Mouse (Mus musculus) forebrain, embryonic 11.5 days (tissue): Measurements from ENCODE around the gene Spg7. TPM values are rescaled to one million over a fixed set of nuclear protein-coding genes. Genes with fewer than 3 reads are reported as not detected.
A peak's percentile ranks its signal among the peaks of the same experiment; 100 is the strongest.

Source experiments
- ATAC-seq: fragments of 200-750 bp; cut with Nextera tagmentation; replicated peaks from 2 replicates; pipeline ENCODE4 v1.8.0; 2017; ENCODE audit warnings: moderate TSS enrichment; ENCODE audit not compliant: low FRiP score
- DNase-seq: peaks from one replicate; pipeline ENCODE4 v3.0.0-alpha.2; 2017; ENCODE audit warnings: low spot score
- H3K27ac ChIP-seq: fragments of 300-500 bp; sonication (generic); 2 replicates; pipeline ENCODE4 v1.5.1; 2014; ENCODE audit warnings: low read depth, low read length
- H3K27me3 ChIP-seq: fragments of 300-500 bp; sonication (generic); 2 replicates; pipeline ENCODE4 v1.6.1; 2014; ENCODE audit warnings: mild to moderate bottlenecking, low read length, mixed read lengths; ENCODE audit not compliant: control insufficient read depth, insufficient read depth
- H3K36me3 ChIP-seq: fragments of 300-500 bp; sonication (generic); 2 replicates; pipeline ENCODE4 v1.6.1; 2014; ENCODE audit warnings: mild to moderate bottlenecking, low read length, moderate library complexity, mixed read lengths; ENCODE audit not compliant: control insufficient read depth, insufficient read depth
- H3K4me1 ChIP-seq: fragments of 300-500 bp; sonication (generic); replicated peaks from 2 replicates; pipeline ENCODE4 v1.6.1; 2014; ENCODE audit warnings: low read length, mixed read lengths; ENCODE audit not compliant: control insufficient read depth, insufficient read depth
- H3K4me2 ChIP-seq: fragments of 300-500 bp; sonication (generic); 2 replicates; pipeline ENCODE4 v1.6.1; 2014; ENCODE audit warnings: low read depth, mild to moderate bottlenecking, low read length, moderate library complexity, mixed read lengths; ENCODE audit not compliant: severe bottlenecking
- H3K4me3 ChIP-seq: fragments of 300-500 bp; sonication (generic); 2 replicates; pipeline ENCODE4 v1.5.1; 2014; ENCODE audit warnings: low read depth, low read length
- H3K9ac ChIP-seq: fragments of 300-500 bp; sonication (generic); 2 replicates; pipeline ENCODE4 v1.6.1; 2014; ENCODE audit warnings: low read length
- H3K9me3 ChIP-seq: fragments of 300-500 bp; sonication (generic); 2 replicates; pipeline ENCODE4 v1.6.1; 2016; ENCODE audit warnings: low read length, mixed read lengths; ENCODE audit not compliant: control insufficient read depth
- WGBS: fragments of 180-500 bp; shearing (Covaris S2); extraction: QIAGEN DNeasy Blood & Tissue Kit; methylation state at CpG from one replicate; pipeline ENCODE4 v1.1.7; 2014; 5-methylcytosine and 5-hydroxymethylcytosine counted together
- polyA plus RNA-seq: library from polyadenylated mRNA; unstranded; fragments of >200 nt; fragmentation: Nextera tagmentation; extraction: Ambion mirVana; gene quantifications from 2 replicates; pipeline ENCODE4 v1.2.1, GENCODE M21; 2014

Gene Spg7
- polyA plus RNA-seq, 1 experiment from 2014 or later = 43.5 TPM

DNA sequence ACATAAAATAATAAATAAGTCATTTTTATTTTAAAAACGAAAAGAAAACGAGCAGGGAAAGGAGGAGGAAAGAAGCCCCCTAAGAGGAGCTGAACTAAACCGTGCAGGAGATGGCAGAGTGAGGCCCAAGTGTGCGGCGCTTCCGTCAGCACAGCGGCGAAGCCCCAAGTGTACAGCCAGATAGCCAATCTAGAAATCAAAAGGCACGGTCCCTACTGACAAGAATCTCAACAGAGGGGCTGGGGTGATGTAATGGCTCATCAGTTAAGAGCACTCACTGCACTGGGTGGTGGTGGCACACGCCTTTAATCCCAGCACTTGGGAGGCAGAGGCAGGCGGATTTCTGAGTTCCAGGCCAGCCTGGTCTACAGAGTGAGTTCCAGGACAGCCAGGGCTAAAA is 25.3 kb upstream of the Spg7 start:
- Histone ChIP-seq H3K9me3 (no peaks in the 10 kb centered on the region), H3K4me3 (no peak overlapping the region), H3K9ac (no peak overlapping the region), H3K4me2 (no peak overlapping the region), H3K27ac (no peak overlapping the region), H3K36me3 (no peaks in the 10 kb centered on the region), H3K27me3 (no peaks in the 10 kb centered on the region), H3K4me1 (peaks cover 15% of the 10 kb centered on the region)
- WGBS = 88% methylated on average over 11 of the region's 11 CpGs
- ATAC-seq (no peak), DNase-seq (no peak)

DNA sequence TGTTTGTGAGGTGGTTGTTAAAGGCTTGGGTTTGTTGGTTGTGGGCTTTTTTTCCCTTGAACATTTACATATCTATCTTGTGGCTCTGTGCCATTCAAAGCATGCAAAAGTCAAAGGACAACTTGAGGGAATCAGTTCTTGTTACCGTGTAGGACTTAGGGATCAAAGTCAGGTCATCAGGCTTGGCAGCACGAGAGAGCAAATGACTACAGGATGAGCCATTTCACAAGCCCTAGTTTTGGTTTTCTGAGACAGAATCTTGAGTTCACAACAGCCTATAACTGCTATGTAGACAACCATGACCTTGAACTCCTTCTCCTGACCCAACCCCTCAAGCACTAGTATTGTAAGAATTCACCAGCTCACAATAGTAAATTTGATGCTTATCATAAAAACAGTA is 24.4 kb upstream of the Spg7 start:
- no peaks in the 10 kb centered on the region for H3K9me3 ChIP-seq
- DNase-seq = no peak
- no peak overlapping the region for H3K4me3 ChIP-seq
- 82% methylated on average over 2 of the region's 2 CpGs for WGBS
- H3K36me3 ChIP-seq = no peaks in the 10 kb centered on the region
- H3K27me3 ChIP-seq = no peaks in the 10 kb centered on the region
- no peak overlapping the region for H3K4me2 ChIP-seq
- ATAC-seq = no peak
- H3K9ac ChIP-seq = no peak overlapping the region
- H3K27ac ChIP-seq = no peak overlapping the region
- H3K4me1 ChIP-seq = peaks cover 18% of the 10 kb centered on the region

DNA sequence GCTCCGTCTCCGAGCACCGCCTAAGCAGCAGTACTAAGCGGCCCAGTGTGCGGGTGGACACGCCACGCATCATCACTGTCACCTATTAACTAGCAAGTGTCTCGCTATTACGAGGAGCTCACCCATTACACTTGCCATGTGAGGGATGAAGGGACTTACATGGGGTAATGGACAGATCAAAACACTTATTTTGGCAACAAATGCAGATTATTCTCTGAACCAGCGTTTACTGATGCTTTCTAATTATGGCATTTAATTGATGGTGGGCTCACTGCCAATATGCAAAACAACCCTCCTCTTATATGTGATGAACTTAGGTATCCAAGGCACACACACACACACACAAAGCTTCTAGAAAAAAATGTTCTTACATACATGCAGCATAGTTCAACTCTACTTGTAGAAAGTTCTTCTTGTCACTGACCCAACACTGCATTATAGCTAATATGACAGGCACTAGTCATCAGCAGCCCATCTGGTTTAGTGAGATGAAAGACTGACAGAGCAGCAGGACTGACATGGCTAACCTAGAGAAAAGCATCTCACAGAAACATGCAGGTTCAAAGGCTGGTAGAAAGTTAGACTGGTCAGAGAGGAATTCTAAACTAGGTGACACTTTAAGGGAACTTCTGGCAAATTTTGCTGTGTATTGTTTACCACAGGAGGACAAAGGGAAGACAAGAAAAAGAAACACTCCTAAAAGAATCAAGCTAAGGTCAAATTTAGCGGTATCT is 23.2 kb upstream of the Spg7 start:
- ATAC-seq = no peak
- H3K4me1 ChIP-seq = peaks cover 19% of the 10 kb centered on the region
- DNase-seq = no peak
- peak overlapping the region; percentile 99 for H3K9ac ChIP-seq
- peak overlapping the region; percentile 93 for H3K4me2 ChIP-seq
- peak overlapping the region; percentile 33; the same call in 1 of the 2 replicates for H3K27ac ChIP-seq
- 43% methylated on average over 11 of the region's 11 CpGs for WGBS
- no peaks in the 10 kb centered on the region for H3K36me3 ChIP-seq
- no peaks in the 10 kb centered on the region for H3K9me3 ChIP-seq
- H3K27me3 ChIP-seq = no peaks in the 10 kb centered on the region
- peak overlapping the region; percentile 100 for H3K4me3 ChIP-seq

DNA sequence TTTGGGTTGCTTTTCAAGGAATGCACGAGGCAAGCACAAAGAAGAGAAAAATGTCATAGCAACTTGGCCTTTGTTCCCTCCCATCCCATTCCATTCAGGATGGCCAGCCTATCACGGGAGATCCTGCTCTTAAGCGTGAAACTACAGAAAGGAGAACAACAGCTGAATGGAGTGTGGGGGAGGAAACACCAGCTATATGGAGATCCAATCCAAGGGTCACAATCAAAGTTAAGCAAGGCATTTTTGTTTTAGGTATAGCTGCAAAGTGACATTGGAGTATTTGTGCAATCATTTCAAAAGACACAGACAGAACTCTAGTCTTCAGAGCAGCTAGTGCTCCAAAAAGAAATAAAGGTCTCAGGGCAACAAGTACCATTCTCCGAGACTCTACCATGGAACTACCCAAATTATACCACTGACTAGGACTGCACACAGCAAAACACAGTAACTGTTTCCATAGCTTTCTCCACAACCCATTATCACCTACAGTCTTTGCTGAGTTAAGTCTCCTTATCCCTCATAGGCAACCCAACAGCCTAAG is 22.6 kb upstream of the Spg7 start:
- 5% methylated on average over 4 of the region's 4 CpGs for WGBS
- H3K36me3 ChIP-seq = no peaks in the 10 kb centered on the region
- peak overlapping the region; percentile 99 for H3K9ac ChIP-seq
- DNase-seq (no peak), ATAC-seq (no peak)
- H3K4me3 ChIP-seq = peak overlapping the region; percentile 100
- H3K9me3 ChIP-seq = no peaks in the 10 kb centered on the region
- H3K27me3 ChIP-seq = no peaks in the 10 kb centered on the region
- peak overlapping the region; percentile 88 for H3K27ac ChIP-seq
- H3K4me2 ChIP-seq = peak overlapping the region; percentile 93
- H3K4me1 ChIP-seq = peaks cover 19% of the 10 kb centered on the region

DNA sequence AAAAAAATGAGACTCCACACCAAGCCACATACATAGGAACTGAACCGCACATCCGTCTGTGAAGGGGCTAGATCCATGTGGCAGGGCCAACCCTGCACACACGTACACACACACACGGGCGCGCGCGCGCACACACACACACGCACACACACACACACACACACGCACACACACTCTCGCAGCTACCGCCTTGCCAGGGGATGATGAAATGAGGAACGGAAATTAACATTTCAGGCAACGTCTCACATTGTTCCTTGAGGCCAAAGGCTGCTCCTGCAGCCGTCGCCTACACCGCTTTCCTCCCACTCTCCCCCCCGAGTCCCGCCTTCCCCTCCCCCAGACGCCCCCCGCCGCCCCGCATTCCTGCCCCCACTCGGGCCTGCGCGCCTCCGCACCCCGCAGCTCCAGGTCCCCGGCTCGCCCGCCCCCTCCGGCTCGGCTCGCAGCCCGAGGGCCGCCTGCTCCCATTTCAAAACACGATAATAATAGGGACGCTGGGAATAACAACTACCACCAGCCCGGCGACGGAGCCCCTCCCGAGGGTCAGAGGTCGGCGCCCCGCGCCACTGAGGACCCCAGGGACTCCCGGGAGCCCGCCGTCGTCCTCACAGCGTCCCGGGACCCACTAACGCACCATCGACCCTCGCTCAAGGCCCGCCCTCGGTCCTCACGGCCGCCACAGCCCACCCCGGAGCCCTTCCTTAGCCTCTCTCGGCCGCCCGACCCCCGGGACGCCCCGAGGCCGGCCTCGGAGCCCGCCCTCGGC is 21.6 kb upstream of the Spg7 start:
- Histone ChIP-seq H3K9me3 (no peaks in the 10 kb centered on the region), H3K9ac (peak overlapping the region; percentile 99), H3K4me1 (peaks cover 19% of the 10 kb centered on the region), H3K4me3 (peak overlapping the region; percentile 100), H3K27me3 (no peaks in the 10 kb centered on the region), H3K36me3 (no peaks in the 10 kb centered on the region), H3K4me2 (peak overlapping the region; percentile 93), H3K27ac (peak overlapping the region; percentile 88)
- DNase-seq (peak; percentile 82), ATAC-seq (no peak)
- WGBS = under 1% methylated on average over 63 of the region's 71 CpGs

DNA sequence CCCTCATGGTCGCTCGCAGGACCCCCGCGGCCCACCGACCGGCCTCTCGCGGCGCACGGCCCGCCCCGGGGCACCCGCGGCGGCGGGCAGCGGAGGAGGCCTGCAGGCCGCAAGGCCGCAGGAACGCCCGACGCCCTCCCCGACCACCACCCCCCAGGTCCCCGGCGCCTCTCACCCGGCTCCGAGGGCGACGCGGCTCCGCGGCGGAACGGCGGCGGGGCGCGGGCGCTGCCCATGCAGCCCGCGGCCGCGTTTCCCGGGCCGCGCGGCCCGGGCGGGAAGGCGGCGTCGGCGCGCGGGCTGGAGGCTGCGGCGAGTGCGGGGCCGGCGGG is 21.0 kb upstream of the Spg7 start:
- Histone ChIP-seq H3K27me3 (no peaks in the 10 kb centered on the region), H3K4me2 (peak overlapping the region; percentile 93), H3K9me3 (no peaks in the 10 kb centered on the region), H3K4me3 (peak overlapping the region; percentile 100), H3K9ac (peak overlapping the region; percentile 99), H3K36me3 (no peaks in the 10 kb centered on the region), H3K4me1 (peaks cover 19% of the 10 kb centered on the region), H3K27ac (peak overlapping the region; percentile 88)
- ATAC-seq = 0 out of 2 replicates have a peak, but pooled peaks have one; percentile 0
- WGBS = under 1% methylated on average over 35 of the region's 60 CpGs
- DNase-seq = no peak

DNA sequence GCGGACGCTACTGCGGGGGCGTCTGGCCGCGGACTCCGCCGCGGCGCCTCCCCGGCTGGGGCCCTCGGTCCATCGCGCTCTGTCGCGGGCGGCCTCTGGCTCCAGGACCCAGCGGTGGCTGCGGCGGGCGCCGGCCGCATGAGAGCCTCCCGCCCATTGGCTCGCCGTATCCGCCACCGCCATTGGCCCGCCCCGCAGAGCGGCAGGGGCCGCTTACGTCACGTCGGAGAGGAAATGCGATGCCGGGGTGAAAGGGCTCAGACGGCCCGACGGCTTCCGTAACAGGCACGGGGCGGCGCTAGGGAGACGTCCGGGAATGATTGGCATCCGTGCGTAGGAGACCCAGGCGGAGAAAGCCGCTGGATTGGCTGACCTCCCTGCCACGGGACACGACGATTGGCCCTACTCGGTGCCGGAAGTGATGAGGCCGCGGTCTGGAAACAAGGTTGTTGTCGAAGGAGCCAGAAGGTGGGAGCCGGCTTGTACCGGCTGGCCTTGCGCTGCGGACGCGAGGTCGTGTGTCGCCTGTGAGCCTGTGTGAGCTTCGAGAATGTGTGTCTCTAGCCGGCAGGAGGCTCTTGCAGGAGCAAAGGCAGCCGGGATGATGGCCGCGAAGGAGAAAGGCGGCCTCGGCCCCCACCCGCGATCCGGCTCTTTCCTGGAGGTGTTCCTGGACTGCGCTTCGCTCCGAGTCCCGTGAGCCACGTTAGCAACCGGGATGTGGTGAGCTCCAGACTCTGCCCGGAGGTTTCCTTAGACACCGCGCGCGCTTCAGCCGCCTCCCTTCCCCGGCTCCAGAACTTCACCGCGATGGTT is 20.4 kb upstream of the Spg7 start, which contains the start of gene Ankrd11:
TSS of gene Ankrd11 (minus strand) at position 120 of the 816 bp plus-strand sequence.
- H3K27me3 ChIP-seq = no peaks in the 10 kb centered on the region
- peak within 1 kb of the TSS; percentile 99 for H3K9ac ChIP-seq
- H3K4me2 ChIP-seq = peak within 1 kb of the TSS; percentile 93
- H3K4me1 ChIP-seq = peaks cover 17% of the 10 kb centered on the region
- peak within 1 kb of the TSS; percentile 100 for H3K4me3 ChIP-seq
- ATAC-seq = peak; percentile 97
- H3K36me3 ChIP-seq = no peaks in the 10 kb centered on the region
- H3K9me3 ChIP-seq = no peaks in the 10 kb centered on the region
- under 1% methylated on average over 89 of the region's 91 CpGs for WGBS
- H3K27ac ChIP-seq = peak within 1 kb of the TSS; percentile 93
- peak; percentile 100 for DNase-seq

DNA sequence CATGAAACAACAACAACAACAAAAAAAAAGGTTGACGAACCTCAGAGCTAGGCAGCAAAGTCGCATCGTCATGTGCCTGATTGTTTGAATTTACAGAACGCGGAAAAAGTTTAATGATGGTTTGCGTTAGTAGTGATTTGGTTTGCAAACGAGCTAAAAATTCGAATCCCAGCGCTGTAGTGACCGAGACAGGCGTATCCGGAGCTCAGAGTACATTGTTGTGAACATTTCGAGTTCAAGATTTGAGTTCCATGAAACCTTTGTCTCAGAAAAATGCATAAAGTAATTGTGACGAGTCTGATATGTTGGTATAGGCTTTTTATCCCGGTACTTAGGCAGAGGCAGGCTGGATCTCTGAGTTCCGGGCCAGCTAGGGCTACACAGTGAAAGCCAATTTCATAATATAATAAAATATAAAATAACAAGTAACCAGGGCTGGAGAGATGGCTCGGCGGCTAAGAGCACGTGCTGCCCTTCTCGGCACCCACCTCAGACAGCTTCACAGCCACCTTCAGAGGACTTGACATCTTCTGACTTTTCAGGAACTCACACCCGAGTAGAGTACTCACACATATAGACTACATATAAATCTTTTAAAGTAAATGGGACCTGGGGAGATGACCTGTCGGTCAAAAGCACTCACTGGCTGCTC is 19.6 kb upstream of the Spg7 start:
- Histone ChIP-seq H3K36me3 (no peaks in the 10 kb centered on the region), H3K4me1 (peaks cover 17% of the 10 kb centered on the region), H3K4me2 (peak overlapping the region; percentile 78), H3K9ac (peak overlapping the region; percentile 85), H3K27me3 (no peaks in the 10 kb centered on the region), H3K27ac (peak overlapping the region; percentile 93), H3K4me3 (peak overlapping the region; percentile 100), H3K9me3 (no peaks in the 10 kb centered on the region)
- ATAC-seq (no peak), DNase-seq (no peak)
- 26% methylated on average over 22 of the region's 22 CpGs for WGBS
